Mouse (Mus musculus) midbrain, embryonic 12.5 days (tissue): ENCODE results near the gene Zfp418. TPM values are rescaled to one million over a fixed set of nuclear protein-coding genes. Genes with fewer than 3 reads are reported as not detected.
"Not testable (repeated sequence)": the region's sequence is repeated elsewhere in the genome, so short reads cannot be mapped to it uniquely, and the experiment has no call there.

Experiments
- ATAC-seq: fragments of 200-750 bp; cut with Nextera tagmentation; 2 replicates; pipeline ENCODE4 v1.8.0; 2017; ENCODE audit warnings: low read depth, moderate TSS enrichment, moderate library complexity; ENCODE audit not compliant: low FRiP score
- H3K27ac ChIP-seq: fragments of 300-500 bp; sonication (generic); replicated peaks from 2 replicates; pipeline ENCODE4 v1.5.1; 2016; ENCODE audit warnings: mild to moderate bottlenecking
- H3K27me3 ChIP-seq: fragments of 300-500 bp; sonication (generic); 2 replicates; pipeline ENCODE4 v1.6.1; 2016; ENCODE audit warnings: mild to moderate bottlenecking
- H3K36me3 ChIP-seq: fragments of 300-500 bp; sonication (generic); 2 replicates; pipeline ENCODE4 v1.6.1; 2016
- H3K4me1 ChIP-seq: fragments of 300-500 bp; sonication (generic); 2 replicates; pipeline ENCODE4 v1.6.1; 2016
- H3K4me2 ChIP-seq: fragments of 300-500 bp; sonication (generic); replicated peaks from 2 replicates; pipeline ENCODE4 v1.6.1; 2016; ENCODE audit warnings: mild to moderate bottlenecking, moderate library complexity
- H3K4me3 ChIP-seq: fragments of 300-500 bp; sonication (generic); 2 replicates; pipeline ENCODE4 v1.5.1; 2016; ENCODE audit warnings: mild to moderate bottlenecking
- H3K9ac ChIP-seq: fragments of 300-500 bp; sonication (generic); replicated peaks from 2 replicates; pipeline ENCODE4 v1.6.1; 2016; ENCODE audit warnings: mild to moderate bottlenecking, moderate library complexity
- H3K9me3 ChIP-seq: fragments of 300-500 bp; sonication (generic); 2 replicates; pipeline ENCODE4 v1.6.1; 2016; ENCODE audit warnings: mild to moderate bottlenecking
- WGBS: fragments of 180-500 bp; shearing (Covaris S2); methylation state at CpG from one replicate; pipeline ENCODE4 v1.1.7; 2016; 5-methylcytosine and 5-hydroxymethylcytosine counted together
- polyA plus RNA-seq: library from polyadenylated mRNA; unstranded; fragments of >200 nt; fragmentation: Nextera tagmentation; extraction: Ambion mirVana; gene quantifications from 2 replicates; pipeline ENCODE4 v1.2.1, GENCODE M21; 2016

Gene Zfp418
- 3.3 and 3.9 TPM in 2 replicates for polyA plus RNA-seq

DNA sequence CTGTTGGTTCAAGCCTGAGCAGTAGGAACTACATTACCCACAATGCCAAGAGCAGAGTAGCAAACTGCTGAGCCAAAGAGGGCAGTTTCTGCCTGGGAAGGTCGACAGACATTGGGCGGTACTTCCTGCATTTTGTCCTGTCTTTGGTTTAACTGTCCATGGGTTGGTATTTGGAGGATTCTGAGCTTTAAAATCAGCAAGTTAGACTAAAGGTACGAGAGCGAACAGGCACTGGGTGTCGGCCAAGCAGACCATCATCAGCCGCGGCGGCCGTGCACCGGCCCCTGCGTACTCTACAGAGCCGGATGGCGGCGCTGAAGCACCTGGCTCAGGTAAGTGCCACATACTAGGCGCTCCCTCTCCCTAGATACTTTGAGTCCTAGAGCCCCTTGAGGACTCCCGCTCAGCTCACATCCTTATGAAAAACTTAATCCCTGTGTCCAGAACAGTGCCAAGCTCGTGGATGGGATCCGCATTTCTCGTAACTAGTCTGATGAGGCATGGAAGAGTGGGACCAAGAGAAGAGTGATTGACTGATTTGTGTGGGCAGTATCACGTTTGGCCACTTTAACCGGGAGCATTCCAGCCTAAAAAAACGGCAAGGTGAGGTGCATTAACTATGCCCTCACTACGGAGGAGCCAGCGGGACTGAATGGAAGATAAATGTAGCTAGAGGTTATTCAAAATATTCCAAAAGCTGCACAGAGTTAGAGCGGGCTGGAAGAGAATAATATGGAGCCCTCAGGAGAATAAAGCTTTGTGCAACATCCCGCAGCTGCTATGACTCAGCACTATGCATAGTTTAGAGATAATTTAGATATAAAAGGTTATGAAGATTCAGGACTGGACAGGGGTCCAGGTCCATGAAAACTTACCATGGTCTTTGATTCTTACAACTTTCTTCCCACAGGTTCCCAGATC, at the start of gene Zfp418:
Gene Zfp418 (plus strand): TSS at position 104 of the 921 bp plus-strand sequence.
- Histone ChIP-seq H3K27me3 (no peaks in the 10 kb centered on the region), H3K4me2 (peak within 1 kb of the TSS; percentile 74), H3K9ac (peak within 1 kb of the TSS; percentile 71), H3K4me3 (peak within 1 kb of the TSS; percentile 77), H3K36me3 (peaks cover 16% of the 10 kb centered on the region), H3K4me1 (peaks cover 7% of the 10 kb centered on the region), H3K9me3 (no peaks in the 10 kb centered on the region), H3K27ac (no peak within 1 kb of the TSS)
- whole genome bisulfite sequencing, result 2% methylated on average over 26 of the region's 26 CpGs
- peak; percentile 97 for ATAC-seq

GRCm38 (mm10) chr7:7121602-7121980, 49.5 kb upstream of the Zfp418 start:
- no peak overlapping the region for H3K27ac ChIP-seq
- no peak for ATAC-seq
- H3K4me3 ChIP-seq, result peak overlapping the region; percentile 61
- H3K9ac ChIP-seq, result peak overlapping the region; percentile 63; the same call in 1 of the 2 replicates
- no peaks in the 10 kb centered on the region for H3K9me3 ChIP-seq
- no peaks in the 10 kb centered on the region for H3K27me3 ChIP-seq
- H3K36me3 ChIP-seq, result peaks cover 23% of the 10 kb centered on the region
- H3K4me2 ChIP-seq, result peak overlapping the region; percentile 62
- WGBS, result 58% methylated on average over 6 of the region's 6 CpGs
- H3K4me1 ChIP-seq, result peaks cover 7% of the 10 kb centered on the region; the same call in 1 of the 2 replicates

DNA sequence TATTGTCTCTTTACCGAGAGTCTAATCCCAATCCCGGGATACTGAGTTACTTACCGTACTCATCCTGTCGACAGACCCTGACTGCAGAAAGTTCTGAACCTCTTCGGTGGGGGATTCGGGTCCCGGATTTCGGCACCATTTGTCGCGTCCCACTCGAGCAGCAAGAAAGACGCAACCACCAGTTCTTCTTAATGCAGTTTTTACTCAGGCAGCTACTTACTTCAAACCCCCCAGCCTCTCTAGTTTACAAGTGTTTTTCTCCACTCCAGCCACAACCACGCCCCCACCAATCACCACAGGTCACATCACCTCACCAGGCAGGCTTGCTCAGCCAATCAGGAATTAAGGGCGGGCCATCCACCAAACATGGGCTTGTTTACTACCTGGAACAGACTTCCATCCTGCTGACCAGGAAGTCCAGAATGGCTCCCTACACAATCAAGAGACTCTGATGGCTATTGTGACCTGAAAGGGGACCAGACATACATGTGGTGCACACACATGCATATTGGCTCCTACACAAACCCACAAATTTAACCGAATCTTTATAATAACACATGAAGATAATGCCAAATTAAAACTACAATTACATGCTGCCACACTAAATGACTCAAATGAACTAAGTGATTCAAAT, 40.5 kb upstream of the Zfp418 start:
- H3K4me3 ChIP-seq, H3K9ac ChIP-seq, ATAC-seq, H3K4me2 ChIP-seq, H3K9me3 ChIP-seq, H3K27ac ChIP-seq, H3K4me1 ChIP-seq, H3K27me3 ChIP-seq: not testable (repeated sequence)
- H3K36me3 ChIP-seq, result peaks cover 30% of the 10 kb centered on the region
- 94% methylated on average over 15 of the region's 15 CpGs for WGBS

DNA sequence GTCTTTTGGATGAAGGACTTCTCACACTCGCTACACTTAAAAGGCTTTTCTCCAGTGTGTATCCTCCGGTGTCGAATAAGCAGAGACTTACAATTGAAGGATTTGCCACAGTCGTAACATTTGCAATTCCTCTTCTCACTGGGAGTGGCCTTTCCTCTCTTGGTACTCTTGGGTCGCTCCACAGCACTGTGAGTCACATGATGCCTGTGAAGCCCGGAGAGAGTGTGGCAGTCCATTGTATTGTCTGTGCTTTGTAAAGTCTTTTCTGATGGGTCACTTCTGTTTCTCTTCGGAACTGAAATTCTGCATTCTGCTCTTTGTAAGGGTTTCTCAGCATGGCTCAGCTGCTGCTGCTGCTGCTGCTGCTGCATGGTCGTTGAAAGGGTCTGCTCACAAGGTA, 38.4 kb upstream of the Zfp418 start:
- Histone ChIP-seq H3K9me3 (0 out of 2 replicates have a peak, but pooled peaks cover 5% of the 10 kb centered on the region), H3K4me1 (peaks cover 8% of the 10 kb centered on the region), H3K27me3 (no peaks in the 10 kb centered on the region), H3K4me3 (no peak overlapping the region), H3K27ac (no peak overlapping the region), H3K9ac (no peak overlapping the region), H3K4me2 (no peak overlapping the region), H3K36me3 (peaks cover 30% of the 10 kb centered on the region)
- ATAC-seq, result no peak
- 71% methylated on average over 8 of the region's 8 CpGs for WGBS

DNA sequence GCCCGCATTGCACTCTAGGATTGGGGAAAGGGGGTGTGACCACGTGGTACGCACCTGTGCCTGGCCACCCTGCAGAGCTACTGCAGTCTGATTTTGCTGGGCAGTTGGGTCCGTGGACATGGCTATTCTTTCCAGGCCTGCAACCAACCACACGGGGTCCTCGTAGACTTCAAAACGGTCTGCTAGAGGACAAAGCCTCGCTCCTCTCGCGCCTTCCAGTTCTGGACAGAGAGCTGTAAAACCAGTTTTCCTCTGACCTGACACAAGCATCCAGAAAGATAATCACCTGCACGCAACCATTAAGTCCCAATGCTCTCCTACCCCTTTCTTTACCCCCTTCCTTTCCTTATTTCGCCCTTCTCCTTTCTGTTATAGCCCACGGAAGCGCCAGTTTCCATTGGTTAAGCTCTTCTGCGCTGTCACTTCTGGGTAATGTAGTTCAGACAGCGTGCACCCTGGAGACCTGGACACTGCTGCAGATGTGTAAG, 34.7 kb upstream of the Zfp418 start, which contains the start of gene Zfp773:
Gene Zfp773 (minus strand): TSS at position 377 of the 488 bp plus-strand sequence.
- H3K27ac ChIP-seq, result 0 out of 2 replicates have a peak within 1 kb of the TSS, but pooled peaks have one; percentile 46
- peak; percentile 96 for ATAC-seq
- H3K4me3 ChIP-seq, result peak within 1 kb of the TSS; percentile 50
- no peaks in the 10 kb centered on the region for H3K9me3 ChIP-seq
- no peaks in the 10 kb centered on the region for H3K27me3 ChIP-seq
- 5% methylated on average over 16 of the region's 16 CpGs for WGBS
- peak within 1 kb of the TSS; percentile 63 for H3K4me2 ChIP-seq
- H3K4me1 ChIP-seq, result peaks cover 8% of the 10 kb centered on the region
- peak within 1 kb of the TSS; percentile 67 for H3K9ac ChIP-seq
- H3K36me3 ChIP-seq, result peaks cover 19% of the 10 kb centered on the region

- Histone ChIP-seq H3K9ac (no peak overlapping the region), H3K27ac (no peak overlapping the region), H3K9me3 (peaks cover 5% of the 10 kb centered on the region), H3K36me3 (no peaks in the 10 kb centered on the region), H3K4me1 (no peaks in the 10 kb centered on the region), H3K4me3 (no peak overlapping the region), H3K4me2 (no peak overlapping the region), H3K27me3 (no peaks in the 10 kb centered on the region)
- no peak for ATAC-seq
- WGBS, result 89% methylated on average over 1 of the region's 1 CpGs
Observed at GRCm38 (mm10) chr7:7144215-7144614, 26.9 kb upstream of the Zfp418 start.

DNA sequence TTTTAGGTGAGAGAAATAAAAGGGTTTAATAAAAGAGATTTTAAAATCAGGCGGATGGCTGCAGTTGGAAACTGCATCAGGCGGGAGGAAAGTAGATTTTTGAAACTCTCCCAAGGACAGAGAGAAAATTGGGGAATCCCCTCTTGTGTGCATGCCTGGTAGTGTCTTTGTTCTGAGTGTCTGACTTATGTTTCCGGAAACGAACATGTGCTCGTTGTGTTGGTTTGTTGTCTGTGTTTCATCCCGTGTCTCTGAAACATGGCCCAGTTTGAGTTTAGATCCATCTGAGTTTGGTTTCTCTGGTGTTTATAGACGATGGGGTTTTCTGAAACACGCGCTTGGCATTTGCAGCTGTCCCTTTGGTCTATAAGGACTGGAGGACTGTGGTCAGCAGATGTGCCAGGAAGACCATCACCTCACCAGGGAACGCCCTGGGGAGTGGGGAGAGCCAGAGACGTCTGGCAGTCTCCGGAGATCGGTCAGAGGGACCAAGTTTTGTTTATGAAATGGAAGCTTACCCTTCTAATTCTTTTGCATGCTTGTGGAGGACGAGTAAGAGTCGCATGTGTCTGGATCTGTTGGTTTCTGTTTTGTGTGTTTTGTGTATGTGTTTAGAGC, 25.0 kb upstream of the Zfp418 start:
- WGBS, result 91% methylated on average over 15 of the region's 15 CpGs
- ATAC-seq, result no peak
- Histone ChIP-seq H3K27me3 (no peaks in the 10 kb centered on the region), H3K9ac (no peak overlapping the region), H3K27ac (no peak overlapping the region), H3K4me3 (no peak overlapping the region), H3K4me2 (no peak overlapping the region), H3K4me1 (no peaks in the 10 kb centered on the region), H3K36me3 (no peaks in the 10 kb centered on the region), H3K9me3 (peaks cover 5% of the 10 kb centered on the region)

DNA sequence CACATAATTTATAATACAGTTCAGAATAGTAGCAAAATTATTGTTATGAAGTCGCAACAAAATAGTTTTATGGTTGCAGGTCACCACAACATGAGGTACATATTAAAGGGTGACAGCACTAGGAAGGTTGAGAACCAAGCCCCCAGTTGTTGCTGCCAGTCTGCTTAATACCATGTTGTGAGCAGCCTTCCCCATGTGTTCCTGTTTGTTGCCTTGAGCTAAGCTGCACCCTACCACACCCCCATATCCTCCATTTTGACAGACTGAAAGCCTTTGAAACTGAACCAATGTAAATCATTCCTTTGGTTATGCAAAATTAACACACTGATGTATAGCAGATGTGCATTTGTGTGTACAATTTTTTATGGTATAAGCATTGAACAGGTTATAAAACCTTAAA, 14.8 kb downstream of the Zfp418 start:
- H3K4me3 ChIP-seq, result no peak overlapping the region
- ATAC-seq, result no peak
- no peak overlapping the region for H3K27ac ChIP-seq
- H3K9ac ChIP-seq, result no peak overlapping the region
- WGBS, result 83% methylated on average over 1 of the region's 1 CpGs
- H3K4me1 ChIP-seq, result no peaks in the 10 kb centered on the region
- H3K9me3 ChIP-seq, result no peaks in the 10 kb centered on the region
- H3K4me2 ChIP-seq, result no peak overlapping the region
- H3K36me3 ChIP-seq, result peaks cover 28% of the 10 kb centered on the region
- no peaks in the 10 kb centered on the region for H3K27me3 ChIP-seq

DNA sequence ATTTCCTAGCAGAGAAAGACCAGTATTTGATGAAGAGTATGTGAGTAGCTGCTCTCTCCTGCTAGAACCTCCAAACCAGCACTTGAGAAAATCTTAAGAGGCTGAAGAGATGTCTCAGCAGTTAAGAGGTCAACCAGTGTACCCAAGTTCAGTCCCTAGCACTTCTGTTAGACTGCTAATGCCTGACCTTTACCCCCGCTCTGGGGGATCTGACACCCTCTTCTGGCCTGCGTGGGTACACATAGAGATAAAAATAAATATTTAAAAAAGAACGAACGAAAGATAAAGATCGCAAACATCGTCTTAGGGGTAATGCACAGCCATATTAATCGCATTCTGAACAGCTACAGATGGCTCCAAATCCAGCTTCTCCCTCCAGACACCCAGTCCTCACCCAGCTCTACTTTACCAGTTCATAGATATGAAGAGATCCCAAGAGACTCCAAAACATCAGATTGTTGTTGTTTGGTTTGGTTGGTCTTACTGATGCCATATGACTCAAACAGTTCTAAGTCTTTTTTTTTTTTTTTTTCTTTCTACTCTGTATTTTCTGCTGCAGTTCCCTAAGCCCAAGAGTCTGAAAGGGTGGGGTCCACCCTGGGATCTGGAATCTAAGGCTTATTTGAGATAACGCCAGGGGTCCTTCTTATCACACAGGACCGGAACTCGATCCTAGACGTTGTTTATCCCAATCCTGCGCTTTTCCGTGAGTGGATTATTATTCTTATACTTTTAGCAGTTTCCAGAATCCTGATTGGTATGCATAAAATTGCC, 16.5 kb downstream of the Zfp418 start:
- 40% methylated on average over 13 of the region's 13 CpGs for WGBS
- no peak overlapping the region for H3K9ac ChIP-seq
- peak overlapping the region; percentile 46 for H3K4me2 ChIP-seq

DNA sequence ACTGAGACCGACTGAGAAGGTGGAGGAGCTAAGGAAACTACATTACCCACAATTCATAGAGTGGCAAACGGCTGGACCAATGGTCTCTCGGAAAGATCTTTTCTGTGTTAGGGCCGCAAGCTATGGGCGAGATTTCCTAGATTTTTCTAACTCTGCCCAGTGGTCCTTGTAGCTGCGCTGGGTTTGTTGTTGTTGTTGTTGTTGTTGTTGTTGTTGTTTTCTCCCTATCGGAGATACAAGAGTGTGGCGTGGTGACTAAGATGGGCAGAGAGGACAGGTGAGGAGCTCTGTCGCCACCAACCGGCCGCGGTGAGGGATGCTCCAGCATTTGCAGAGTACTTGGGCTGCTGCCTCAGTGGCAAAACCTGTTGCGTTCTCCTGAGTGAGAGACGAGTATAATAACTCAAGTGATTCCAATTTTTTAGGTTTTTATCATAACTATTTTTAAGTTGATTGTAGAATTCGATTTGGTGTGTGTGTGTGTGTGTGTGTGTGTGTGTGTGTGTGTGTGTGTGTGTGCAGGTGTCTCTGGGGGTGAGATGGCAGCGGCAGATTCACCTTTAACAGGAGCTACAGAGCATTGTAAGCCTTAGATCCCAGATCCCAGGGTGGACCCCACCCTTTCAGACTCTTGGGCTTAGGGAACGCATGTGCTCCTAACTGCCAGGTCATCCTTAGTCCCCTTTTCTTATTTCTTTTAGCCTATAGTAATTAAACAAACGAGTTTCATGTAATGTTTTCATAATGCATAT, 17.2 kb downstream of the Zfp418 start:
- ATAC-seq, result peak; percentile 98
- 13% methylated on average over 18 of the region's 18 CpGs for WGBS
- H3K4me3 ChIP-seq, result peak overlapping the region; percentile 51
- 0 out of 2 replicates have a peak, but pooled peaks cover 5% of the 10 kb centered on the region for H3K36me3 ChIP-seq
- H3K27me3 ChIP-seq, result no peaks in the 10 kb centered on the region
- H3K9ac ChIP-seq, result 0 out of 2 replicates have a peak overlapping the region, but pooled peaks have one; percentile 16
- H3K27ac ChIP-seq, result no peak overlapping the region
- H3K4me2 ChIP-seq, result peak overlapping the region; percentile 46
- H3K9me3 ChIP-seq, result no peaks in the 10 kb centered on the region
- no peaks in the 10 kb centered on the region for H3K4me1 ChIP-seq

More for the DNA sequence above, 16.5 kb downstream of the Zfp418 start:
- H3K27me3 ChIP-seq, result no peaks in the 10 kb centered on the region
- peak; percentile 81 for ATAC-seq
- no peaks in the 10 kb centered on the region for H3K9me3 ChIP-seq
- no peak overlapping the region for H3K27ac ChIP-seq
- H3K4me3 ChIP-seq, result peak overlapping the region; percentile 51
- H3K36me3 ChIP-seq, result peaks cover 11% of the 10 kb centered on the region
- H3K4me1 ChIP-seq, result no peaks in the 10 kb centered on the region
